Mouse (Mus musculus) spleen, postnatal 10 days (tissue): ENCODE measurements around the gene Gng10.

Source experiments
- DNase-seq, 2 experiments: peaks; one replicate each; pipeline ENCODE4 v3.0.0; 2021 to 2022; ENCODE audit warnings: low spot score in 2 of 2

Gng10 gene

GRCm38 (mm10) chr4:59034918-59035785, at the start of gene Gng10:
Gng10 (plus strand) TSS chr4:59035088.
- peak; percentile 71 to 72 for DNase-seq

GRCm38 (mm10) chr4:58985157-58985648, 49.7 kb upstream of the Gng10 start:
- peak; percentile 83 to 90 for DNase-seq

GRCm38 (mm10) chr4:58986540-58987190, 48.2 kb upstream of the Gng10 start, which contains the start of gene Ptgr1:
Ptgr1 (minus strand) TSS chr4:58987119.
- peak; percentile 69 to 87 for DNase-seq

- no peak for DNase-seq
Observed at GRCm38 (mm10) chr4:58989303-58989898, 45.5 kb upstream of the Gng10 start.

- DNase-seq = no peak
Observed at GRCm38 (mm10) chr4:58990609-58991434, 44.1 kb upstream of the Gng10 start.

- DNase-seq = no peak
Observed at GRCm38 (mm10) chr4:58992195-58992594, 42.7 kb upstream of the Gng10 start.

GRCm38 (mm10) chr4:58994762-58995161, 40.1 kb upstream of the Gng10 start, which contains the start of gene Dnajc25:
Dnajc25 (plus strand) TSS chr4:58995062.
- no peak for DNase-seq

- DNase-seq = no peak
Observed at GRCm38 (mm10) chr4:58995251-58995693, 39.6 kb upstream of the Gng10 start.

- no peak for DNase-seq
Observed at GRCm38 (mm10) chr4:58997081-58997480, 37.8 kb upstream of the Gng10 start.

- DNase-seq = no peak
Observed at GRCm38 (mm10) chr4:58998688-58999087, 36.2 kb upstream of the Gng10 start.

GRCm38 (mm10) chr4:58999686-59000085, 35.2 kb upstream of the Gng10 start:
- DNase-seq = peak; percentile 58 to 81

GRCm38 (mm10) chr4:59000614-59001013, 34.3 kb upstream of the Gng10 start:
- peak in 1 of 2 experiments; percentile 66 for DNase-seq

GRCm38 (mm10) chr4:59002948-59003805, 31.7 kb upstream of the Gng10 start, which contains the start of gene Gm20503:
Gm20503 (plus strand) TSS chr4:59003210.
- peak; percentile 86 to 94 for DNase-seq

- DNase-seq = no peak
Observed at GRCm38 (mm10) chr4:59003806-59004200, 31.1 kb upstream of the Gng10 start.

- no peak for DNase-seq
Observed at GRCm38 (mm10) chr4:59006211-59006610, 28.7 kb upstream of the Gng10 start.

- DNase-seq = no peak
Observed at GRCm38 (mm10) chr4:59007016-59007415, 27.9 kb upstream of the Gng10 start.

GRCm38 (mm10) chr4:59007974-59008373, 26.9 kb upstream of the Gng10 start:
- DNase-seq = no peak

- peak in 1 of 2 experiments; percentile 28 for DNase-seq
Observed at GRCm38 (mm10) chr4:59009186-59009585, 25.7 kb upstream of the Gng10 start.

GRCm38 (mm10) chr4:59009696-59010095, 25.2 kb upstream of the Gng10 start:
- DNase-seq = no peak

GRCm38 (mm10) chr4:59011446-59011845, 23.4 kb upstream of the Gng10 start:
- DNase-seq = no peak
